Comparison of ENCODE assay signal across 30 mouse cellular contexts in genomic region chr1:78328646-78329045, GRCm38 (mm10). TPM values are rescaled to one million over a fixed set of nuclear protein-coding genes. Genes with fewer than 3 reads are reported as not detected.
"Had no signal": no experiment of that assay in that cellular context is flagged by ENCODE, and none has a peak within 500 bp of the region (broad histone marks: within the 10 kb centered on the region; RNA-seq: fewer than 3 reads in every experiment).

No protein-coding gene starts in this region.

- H3K4me3 ChIP-seq: gastrocnemius, adult 2 months; heart, embryonic 13.5 days; hindbrain, embryonic 10.5 days; hindbrain, embryonic 12.5 days; intestine, embryonic 15.5 days; layer of hippocampus, adult 2 months; left cerebral cortex, adult 2 months; limb, embryonic 10.5 days; limb, embryonic 12.5 days; liver, embryonic 13.5 days; liver, embryonic 15.5 days had no signal

- H3K36me3 ChIP-seq: heart, embryonic 13.5 days; hindbrain, embryonic 10.5 days; hindbrain, embryonic 12.5 days; intestine, embryonic 15.5 days; limb, embryonic 10.5 days; limb, embryonic 12.5 days; liver, embryonic 13.5 days; liver, embryonic 15.5 days had no signal

- DNase-seq: gastrocnemius, adult 2 months; gastrocnemius, postnatal 10 days; gastrocnemius, postnatal 25 days; heart, postnatal 4 days; kidney, adult 18-20 months; kidney, adult 8-10 months; kidney, postnatal 10 days; kidney, postnatal 25 days; kidney, postnatal 4 days; liver; liver, embryonic 13.5 days; liver, postnatal 0 days had no signal

- H3K27me3 ChIP-seq: heart, embryonic 13.5 days; hindbrain, embryonic 12.5 days; intestine, embryonic 15.5 days; limb, embryonic 12.5 days; liver, embryonic 13.5 days; liver, embryonic 15.5 days had no signal

- H3K9ac ChIP-seq: heart, embryonic 13.5 days; hindbrain, embryonic 12.5 days; hindbrain, embryonic 14.5 days; intestine, embryonic 15.5 days; limb, embryonic 12.5 days; liver, embryonic 13.5 days; liver, embryonic 15.5 days; liver, postnatal 0 days had no signal

- ATAC-seq: hindbrain, embryonic 16.5 days; inflammation-experienced regulatory T-cells, adult 6 months; intestine, embryonic 15.5 days; intestine, postnatal 0 days; liver, postnatal 0 days had no signal

- H3K9me3 ChIP-seq: heart, embryonic 13.5 days; hindbrain, embryonic 10.5 days; hindbrain, embryonic 12.5 days; intestine, embryonic 15.5 days; limb, embryonic 10.5 days; limb, embryonic 12.5 days; liver, embryonic 13.5 days; liver, embryonic 15.5 days had no signal

- H3K4me2 ChIP-seq: heart, embryonic 13.5 days; hindbrain, embryonic 12.5 days; hindbrain, embryonic 14.5 days; intestine, embryonic 15.5 days; limb, embryonic 12.5 days; liver, embryonic 11.5 days; liver, embryonic 13.5 days; liver, embryonic 15.5 days had no signal

- H3K27ac ChIP-seq: gastrocnemius, adult 2 months; heart, embryonic 13.5 days; hindbrain, embryonic 10.5 days; hindbrain, embryonic 12.5 days; hindbrain, embryonic 14.5 days; intestine, embryonic 15.5 days; layer of hippocampus, adult 2 months; left cerebral cortex, adult 2 months; limb, embryonic 10.5 days; limb, embryonic 12.5 days; liver, embryonic 13.5 days; liver, embryonic 15.5 days had no signal

- H3K4me1 ChIP-seq: hindbrain, embryonic 10.5 days; hindbrain, embryonic 12.5 days; intestine, embryonic 15.5 days; limb, embryonic 10.5 days; limb, embryonic 12.5 days; liver, embryonic 13.5 days; liver, embryonic 15.5 days had no signal

RNA-seq across cellular contexts. Expression of gene Sgpp2, which starts 18.5 kb away (rescaled TPM):
- total RNA-seq: gastrocnemius, adult 2 months; gastrocnemius, postnatal 10 days; gastrocnemius, postnatal 25 days; gastrocnemius, postnatal 4 days; granulocyte monocyte progenitor cell, adult 5-6 weeks; heart, postnatal 10 days; heart, postnatal 25 days had no signal
